In the genomic region with DNA sequence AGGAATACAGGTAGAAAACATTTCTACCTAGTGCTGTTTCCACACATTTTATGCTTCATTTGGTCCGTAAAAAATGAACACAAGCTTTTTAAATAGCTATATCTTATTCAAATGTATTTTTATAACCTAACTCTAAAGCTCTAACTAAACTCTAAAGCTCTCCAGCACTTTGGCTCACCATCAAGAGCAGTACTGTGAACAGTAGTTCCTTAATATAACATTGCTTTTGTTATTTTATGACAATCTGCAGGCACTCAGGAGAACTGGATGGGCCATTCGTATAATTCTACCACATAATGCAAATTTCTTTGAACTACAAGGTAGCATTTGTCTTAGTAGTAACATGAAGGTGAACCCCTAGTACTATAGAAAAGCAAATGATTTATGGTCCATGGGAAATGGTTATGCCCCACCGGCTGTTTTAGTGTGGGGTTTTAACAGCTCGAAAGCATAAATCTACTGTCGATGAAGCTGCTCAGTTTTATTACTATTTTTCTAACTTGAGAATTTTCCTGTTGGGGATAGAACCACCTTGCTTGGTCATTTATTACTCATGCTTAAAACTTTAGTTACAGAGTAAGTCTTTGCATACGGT, we compare ENCODE assay signal across 17 mouse cellular contexts.
"Had no signal": no experiment of that assay in that cellular context is flagged by ENCODE, and none has a peak within 500 bp of the region (broad histone marks: within the 10 kb centered on the region; RNA-seq: fewer than 3 reads in every experiment).

No protein-coding gene starts in this region.

- H3K36me3 ChIP-seq: limb, embryonic 13.5 days; liver, embryonic 12.5 days; midbrain, embryonic 15.5 days; neural tube, embryonic 13.5 days; stomach, embryonic 15.5 days had no signal

- H3K9me3 ChIP-seq: limb, embryonic 13.5 days; liver, embryonic 12.5 days; midbrain, embryonic 15.5 days; neural tube, embryonic 13.5 days; stomach, embryonic 15.5 days had no signal

- H3K27me3 ChIP-seq: limb, embryonic 13.5 days; liver, embryonic 12.5 days; midbrain, embryonic 15.5 days; neural tube, embryonic 13.5 days; stomach, embryonic 15.5 days had no signal

- DNase-seq: kidney, adult 8-10 months; kidney, postnatal 25 days; lung, embryonic 14.5 days; lung, postnatal 10 days; lung, postnatal 4 days; right cerebral cortex, postnatal 4 days; spleen, adult 18-20 months; thymus, adult 2 months; thymus, postnatal 25 days had no signal

- H3K27ac ChIP-seq: limb, embryonic 13.5 days; liver, embryonic 12.5 days; midbrain, embryonic 15.5 days; neural tube, embryonic 13.5 days; stomach, embryonic 15.5 days had no signal

- H3K9ac ChIP-seq: limb, embryonic 13.5 days; liver, embryonic 12.5 days; lung, embryonic 14.5 days; midbrain, embryonic 15.5 days; neural tube, embryonic 13.5 days; stomach, embryonic 15.5 days had no signal

- ATAC-seq: inflammation-experienced regulatory T-cells, adult 6 months; intestine, postnatal 0 days; liver, embryonic 12.5 days; midbrain, embryonic 15.5 days had no signal

- H3K4me3 ChIP-seq: limb, embryonic 13.5 days; liver, embryonic 12.5 days; midbrain, embryonic 15.5 days; neural tube, embryonic 13.5 days; stomach, embryonic 15.5 days had no signal

- H3K4me1 ChIP-seq: limb, embryonic 13.5 days; liver, embryonic 12.5 days; midbrain, embryonic 15.5 days; neural tube, embryonic 13.5 days; stomach, embryonic 15.5 days had no signal

- H3K4me2 ChIP-seq: limb, embryonic 13.5 days; liver, embryonic 12.5 days; lung, embryonic 14.5 days; midbrain, embryonic 11.5 days; midbrain, embryonic 15.5 days; neural tube, embryonic 13.5 days; stomach, embryonic 15.5 days had no signal
